Mouse (Mus musculus): ENCODE results near the gene Zfp143.
A peak's percentile ranks its signal among the peaks of the same experiment; 100 is the strongest.
"Not testable (repeated sequence)": the region's sequence is repeated elsewhere in the genome, so short reads cannot be mapped to it uniquely, and the experiment has no call there.

Zfp143 gene

GRCm38 (mm10) chr7:110097106-110097793 is 36.2 kb downstream of the Zfp143 start:
- no peak for DNase-seq

- DNase-seq: no peak
Measured at GRCm38 (mm10) chr7:110100854-110101253, 39.8 kb downstream of the Zfp143 start.

DNA sequence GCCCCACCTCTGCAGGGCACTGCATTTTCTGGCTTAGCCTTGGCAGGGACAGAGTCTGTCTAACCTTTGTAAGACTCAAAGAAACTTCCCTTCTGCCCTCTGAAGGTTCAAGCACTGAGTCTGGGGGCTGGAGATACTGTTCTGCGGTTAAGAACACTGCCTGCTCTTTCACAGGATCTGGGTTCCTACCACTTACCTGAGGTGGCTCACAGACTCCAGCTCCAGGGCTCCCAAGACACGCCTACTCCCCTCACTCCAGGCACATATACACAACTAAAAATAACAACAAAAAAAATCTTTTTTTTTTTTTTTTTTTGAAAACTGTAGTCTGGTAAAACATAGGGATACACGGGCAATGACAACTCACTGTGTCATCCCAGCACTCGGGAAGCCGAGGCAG is 40.2 kb downstream of the Zfp143 start:
- DNase-seq: no peak

- DNase-seq: no peak
Measured at GRCm38 (mm10) chr7:110105041-110105440, 44.0 kb downstream of the Zfp143 start.

DNA sequence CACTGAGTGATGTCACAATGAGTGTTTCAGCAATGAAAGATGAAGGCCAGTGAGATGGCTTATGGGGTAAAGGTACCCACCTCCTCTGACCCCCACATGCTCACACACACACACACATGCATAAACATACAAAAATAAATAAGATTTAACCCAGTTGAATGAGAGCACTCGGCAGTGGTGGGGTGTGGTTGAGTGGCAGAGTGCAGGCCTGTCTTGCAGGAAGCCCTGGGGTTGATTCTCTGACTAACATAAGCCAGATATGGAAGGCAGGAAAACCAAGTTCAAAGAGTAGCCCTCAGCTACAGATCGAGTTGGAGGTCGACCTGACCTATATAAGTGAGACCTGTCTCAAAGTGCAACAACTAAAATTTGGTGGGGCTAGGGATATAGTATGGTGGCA is 45.6 kb downstream of the Zfp143 start:
- no peak for DNase-seq

GRCm38 (mm10) chr7:110108524-110108923 is 47.5 kb downstream of the Zfp143 start:
- DNase-seq: not testable (repeated sequence)

- DNase-seq: peak; percentile 27 to 31
Measured at GRCm38 (mm10) chr7:110108967-110109610, 48.1 kb downstream of the Zfp143 start.

DNA sequence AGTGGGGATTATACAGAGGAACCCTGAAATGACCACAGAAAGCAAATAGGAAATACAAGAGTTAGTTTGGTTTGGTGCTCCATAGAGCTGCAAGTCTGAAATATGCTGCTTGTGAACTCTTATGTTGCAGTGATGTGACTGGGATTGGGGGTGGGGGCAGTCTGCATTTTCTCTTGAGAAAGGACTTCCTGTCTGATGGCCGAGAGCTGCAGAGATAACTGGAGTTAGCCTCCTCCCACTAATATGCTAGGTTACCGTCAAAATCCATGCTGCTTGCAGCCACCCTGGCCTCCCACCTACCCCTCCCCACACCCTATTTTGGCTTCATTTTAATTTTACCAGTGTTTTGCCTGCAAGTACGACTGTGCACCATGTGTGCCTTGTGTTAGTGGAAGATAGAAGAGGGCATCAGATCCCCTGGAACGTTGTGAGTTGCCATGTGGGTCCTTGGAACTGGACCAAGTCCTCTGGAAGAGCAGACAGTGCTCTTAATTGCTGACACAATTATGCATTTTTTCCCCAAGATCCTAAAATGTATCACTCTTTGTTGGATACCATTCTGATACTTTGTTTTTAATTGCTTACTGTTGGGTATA is 49.1 kb downstream of the Zfp143 start:
- DNase-seq: no peak

GRCm38 (mm10) chr7:110114699-110115098 is 53.7 kb downstream of the Zfp143 start:
- no peak for DNase-seq

- no peak for DNase-seq
Measured at GRCm38 (mm10) chr7:110116731-110117291, 55.8 kb downstream of the Zfp143 start.

GRCm38 (mm10) chr7:110118448-110118847 is 57.4 kb downstream of the Zfp143 start:
- no peak for DNase-seq

GRCm38 (mm10) chr7:110120157-110120784 is 59.3 kb downstream of the Zfp143 start:
- no peak for DNase-seq

GRCm38 (mm10) chr7:110121162-110121515 is 60.1 kb downstream of the Zfp143 start:
- DNase-seq: no peak

- peak; percentile 95 to 97 for DNase-seq
Measured at GRCm38 (mm10) chr7:110121516-110122288, 60.7 kb downstream of the Zfp143 start, which contains the start of gene Wee1. Gene Wee1 (plus strand): TSS chr7:110122046.

GRCm38 (mm10) chr7:110122289-110122564 is 61.2 kb downstream of the Zfp143 start:
- DNase-seq: no peak

DNA sequence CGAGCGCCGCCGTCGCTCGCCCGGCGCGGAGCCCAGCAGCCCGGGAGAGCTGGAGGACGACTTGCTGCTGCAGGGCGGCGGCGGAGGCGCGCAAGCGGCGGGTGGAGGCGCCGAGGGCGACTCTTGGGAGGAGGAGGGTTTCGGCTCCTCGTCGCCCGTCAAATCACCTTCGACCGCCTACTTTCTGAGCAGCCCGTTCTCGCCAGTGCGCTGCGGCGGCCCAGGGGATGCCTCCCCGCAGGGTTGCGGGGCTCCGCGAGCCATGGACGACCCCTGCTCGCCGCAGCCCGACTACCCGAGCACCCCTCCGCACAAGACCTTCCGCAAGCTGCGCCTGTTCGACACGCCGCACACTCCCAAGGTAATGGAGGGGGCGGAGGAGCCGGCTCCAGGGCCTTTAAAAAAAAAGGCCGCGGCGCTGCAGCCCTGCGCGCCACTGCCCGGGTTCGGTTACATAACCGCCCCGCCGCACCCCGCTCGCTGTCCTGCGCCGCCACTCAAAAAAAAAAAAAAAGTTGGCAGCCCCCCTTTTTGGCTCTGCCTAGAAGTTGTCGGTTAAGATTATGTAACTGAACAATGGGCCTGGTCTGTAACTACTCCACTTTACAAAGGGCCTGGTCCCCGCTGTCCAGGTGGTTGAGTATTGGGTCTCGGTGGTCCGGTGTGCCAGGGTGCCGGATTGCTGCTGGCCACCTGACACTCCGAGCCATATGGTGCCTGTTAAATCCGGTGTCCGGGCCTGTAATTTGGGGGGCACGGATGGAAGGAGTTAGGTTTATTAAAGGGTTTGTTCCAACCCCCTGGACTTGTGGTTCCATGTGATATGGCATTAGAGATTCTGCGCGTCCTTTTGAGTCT is 61.8 kb downstream of the Zfp143 start:
- peak; percentile 51 to 52 for DNase-seq

DNA sequence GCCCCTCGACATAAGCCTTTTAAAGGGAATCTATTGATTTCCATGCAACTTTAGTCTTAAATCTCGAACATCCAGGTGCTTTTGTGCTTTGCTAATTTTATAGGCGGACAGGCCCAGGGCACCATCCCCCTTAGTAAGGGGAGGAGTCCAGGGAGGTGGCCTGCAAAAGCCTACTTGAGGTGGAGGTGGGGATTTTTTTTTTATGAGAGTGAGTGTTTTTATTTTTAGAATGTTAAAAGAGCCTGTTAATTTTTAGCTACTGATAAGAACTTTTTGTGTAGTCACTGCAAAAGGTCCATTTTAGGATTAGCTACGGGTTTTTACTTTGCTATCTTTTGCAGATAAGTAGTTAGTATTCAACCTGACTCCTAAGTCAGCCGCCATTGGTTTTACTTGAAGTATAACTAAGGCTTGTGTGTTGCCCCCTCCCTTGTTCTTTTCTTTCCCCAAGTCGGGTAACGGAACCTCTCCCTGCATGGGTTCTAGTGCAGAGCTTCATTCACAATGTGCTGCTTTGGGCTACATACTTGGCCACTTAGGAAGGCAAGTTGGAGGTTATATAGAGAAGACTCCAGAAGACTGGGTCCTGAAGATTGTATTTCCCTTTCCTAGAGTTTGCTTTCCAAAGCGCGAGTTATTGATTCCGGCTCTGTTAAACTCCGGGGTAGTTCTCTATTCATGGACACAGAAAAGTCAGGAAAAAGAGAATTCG is 63.0 kb downstream of the Zfp143 start:
- DNase-seq: no peak

DNA sequence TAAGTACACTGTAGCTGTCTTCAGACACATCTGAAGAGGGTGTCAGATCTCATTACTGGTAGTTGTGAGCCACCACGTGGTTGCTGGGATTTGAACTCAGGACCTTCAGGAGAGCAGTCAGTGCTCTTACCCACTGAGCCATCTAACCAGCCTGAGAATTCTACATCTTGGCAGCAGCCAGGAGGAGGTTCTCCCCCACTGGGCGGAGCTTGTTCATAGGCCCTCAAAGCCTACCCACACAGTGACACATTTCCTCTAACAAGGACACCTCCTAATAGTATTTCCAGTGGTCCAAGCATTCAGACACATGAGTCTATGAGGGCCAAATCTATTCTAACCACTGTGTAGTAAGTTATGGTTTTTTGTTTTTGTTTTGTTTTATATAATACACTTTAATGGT is 67.5 kb downstream of the Zfp143 start:
- no peak for DNase-seq

- DNase-seq: not testable (repeated sequence)
Measured at GRCm38 (mm10) chr7:110132272-110132671, 71.3 kb downstream of the Zfp143 start.

GRCm38 (mm10) chr7:110133988-110134387 is 73.0 kb downstream of the Zfp143 start:
- no peak for DNase-seq

DNA sequence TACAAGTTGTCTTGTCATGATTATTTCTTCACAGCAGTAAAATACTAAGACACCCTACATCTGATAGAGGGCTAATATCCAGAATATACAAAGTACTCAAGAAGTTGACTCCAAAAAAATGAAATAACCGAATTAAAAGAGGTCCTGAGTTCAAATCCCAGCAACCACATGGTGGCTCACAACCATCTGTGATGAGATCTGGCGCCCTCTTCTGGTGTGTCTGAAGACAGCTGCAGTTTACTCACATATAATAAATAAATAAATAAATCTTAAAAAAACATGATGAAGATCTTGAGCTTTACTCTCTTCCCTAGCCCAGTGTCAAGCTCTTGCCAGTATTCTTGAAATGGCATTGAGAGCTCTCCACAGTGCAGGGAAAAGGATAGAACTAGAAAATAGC is 77.5 kb downstream of the Zfp143 start:
- no peak for DNase-seq

Data from thymus, adult 18-20 months (tissue).